Mouse (Mus musculus) hindbrain, postnatal 0 days (tissue): Measurements from ENCODE around the gene Snx1. TPM values are rescaled to one million over a fixed set of nuclear protein-coding genes. Genes with fewer than 3 reads are reported as not detected.

Experiments
- ATAC-seq: fragments of 200-750 bp; cut with Nextera tagmentation; 2 replicates; pipeline ENCODE4 v1.8.0; 2017; ENCODE audit warnings: mild to moderate bottlenecking, moderate TSS enrichment, moderate library complexity
- DNase-seq: peaks from one replicate; pipeline ENCODE4 v3.0.0-alpha.2; 2015; ENCODE audit warnings: low spot score
- H3K27ac ChIP-seq: fragments of 300-500 bp; sonication (generic); 2 replicates; pipeline ENCODE4 v1.5.1; 2014; ENCODE audit warnings: mild to moderate bottlenecking
- H3K27me3 ChIP-seq: fragments of 300-500 bp; sonication (generic); 2 replicates; pipeline ENCODE4 v1.6.1; 2014; ENCODE audit warnings: low read length, mixed read lengths; ENCODE audit not compliant: insufficient read depth
- H3K36me3 ChIP-seq: fragments of 300-500 bp; sonication (generic); 2 replicates; pipeline ENCODE4 v1.6.1; 2014; ENCODE audit warnings: low read length, mixed read lengths; ENCODE audit not compliant: insufficient read depth
- H3K4me1 ChIP-seq: fragments of 300-500 bp; sonication (generic); 2 replicates; pipeline ENCODE4 v1.6.1; 2014; ENCODE audit warnings: antibody characterized with exemption, low read length, mixed read lengths; ENCODE audit not compliant: insufficient read depth
- H3K4me2 ChIP-seq: fragments of 300-500 bp; sonication (generic); 2 replicates; pipeline ENCODE4 v1.6.1; 2014; ENCODE audit warnings: low read depth, mild to moderate bottlenecking, low read length, moderate library complexity, mixed read lengths
- H3K4me3 ChIP-seq: fragments of 300-500 bp; sonication (generic); 2 replicates; pipeline ENCODE4 v1.5.1; 2014; ENCODE audit warnings: low read length
- H3K9ac ChIP-seq: fragments of 300-500 bp; sonication (generic); replicated peaks from 2 replicates; pipeline ENCODE4 v1.6.1; 2014; ENCODE audit warnings: mild to moderate bottlenecking, low read length, moderate library complexity, mixed read lengths
- H3K9me3 ChIP-seq: fragments of 300-500 bp; sonication (generic); 2 replicates; pipeline ENCODE4 v1.6.1; 2016; ENCODE audit warnings: low read length, mixed read lengths
- CTCF ChIP-seq: IDR thresholded peaks from 2 replicates; pipeline ENCODE4 v1.5.1; 2016; ENCODE audit warnings: antibody characterized with exemption, control low read depth, low read depth
- WGBS: fragments of 180-500 bp; shearing (Covaris S2); extraction: QIAGEN DNeasy Blood & Tissue Kit; methylation state at CpG from one replicate; pipeline ENCODE4 v1.1.7; 2014; 5-methylcytosine and 5-hydroxymethylcytosine counted together
- polyA plus RNA-seq: library from polyadenylated mRNA; unstranded; fragments of >200 nt; fragmentation: Nextera tagmentation; extraction: Ambion mirVana; gene quantifications from 2 replicates; pipeline ENCODE4 v1.2.1, GENCODE M21; 2015
- total RNA-seq: library from RNA; depleted of rRNA; stranded (reverse); fragments of >200 nt; gene quantifications from 2 replicates; pipeline ENCODE4 v1.2.3, GENCODE M21; 2014

Gene Snx1
- total and polyA plus RNA-seq, 2 experiments from 2014 or later = 47.3 to 50.4 TPM

DNA sequence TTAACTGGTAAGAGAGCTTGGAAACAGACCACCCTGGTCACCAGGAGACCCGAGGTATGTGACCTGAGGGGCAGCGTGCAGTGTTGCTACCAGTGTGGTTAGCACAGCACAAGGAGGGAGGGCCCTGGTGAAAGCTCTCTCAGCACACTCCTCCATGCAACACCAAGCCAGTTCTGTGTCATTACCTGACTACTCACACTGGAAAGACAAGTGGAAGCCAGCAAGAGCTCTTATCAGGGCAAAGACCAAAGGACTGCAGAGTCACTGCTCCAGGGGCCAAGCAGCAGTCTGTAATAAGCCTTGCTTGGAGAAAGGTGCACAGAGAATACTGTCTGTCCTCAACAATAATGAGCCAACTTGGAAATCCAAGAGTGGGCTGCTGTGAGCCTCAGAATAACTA, 33.7 kb downstream of the Snx1 start:
- Histone ChIP-seq H3K4me1 (no peaks in the 10 kb centered on the region), H3K4me2 (no peak overlapping the region), H3K36me3 (peaks cover 73% of the 10 kb centered on the region), H3K9me3 (no peaks in the 10 kb centered on the region), H3K27ac (no peak overlapping the region), H3K27me3 (no peaks in the 10 kb centered on the region), H3K4me3 (no peak overlapping the region), H3K9ac (no peak overlapping the region)
- DNase-seq (no peak), ATAC-seq (no peak)
- WGBS = 90% methylated on average over 2 of the region's 2 CpGs
- no peak for TF ChIP-seq CTCF

DNA sequence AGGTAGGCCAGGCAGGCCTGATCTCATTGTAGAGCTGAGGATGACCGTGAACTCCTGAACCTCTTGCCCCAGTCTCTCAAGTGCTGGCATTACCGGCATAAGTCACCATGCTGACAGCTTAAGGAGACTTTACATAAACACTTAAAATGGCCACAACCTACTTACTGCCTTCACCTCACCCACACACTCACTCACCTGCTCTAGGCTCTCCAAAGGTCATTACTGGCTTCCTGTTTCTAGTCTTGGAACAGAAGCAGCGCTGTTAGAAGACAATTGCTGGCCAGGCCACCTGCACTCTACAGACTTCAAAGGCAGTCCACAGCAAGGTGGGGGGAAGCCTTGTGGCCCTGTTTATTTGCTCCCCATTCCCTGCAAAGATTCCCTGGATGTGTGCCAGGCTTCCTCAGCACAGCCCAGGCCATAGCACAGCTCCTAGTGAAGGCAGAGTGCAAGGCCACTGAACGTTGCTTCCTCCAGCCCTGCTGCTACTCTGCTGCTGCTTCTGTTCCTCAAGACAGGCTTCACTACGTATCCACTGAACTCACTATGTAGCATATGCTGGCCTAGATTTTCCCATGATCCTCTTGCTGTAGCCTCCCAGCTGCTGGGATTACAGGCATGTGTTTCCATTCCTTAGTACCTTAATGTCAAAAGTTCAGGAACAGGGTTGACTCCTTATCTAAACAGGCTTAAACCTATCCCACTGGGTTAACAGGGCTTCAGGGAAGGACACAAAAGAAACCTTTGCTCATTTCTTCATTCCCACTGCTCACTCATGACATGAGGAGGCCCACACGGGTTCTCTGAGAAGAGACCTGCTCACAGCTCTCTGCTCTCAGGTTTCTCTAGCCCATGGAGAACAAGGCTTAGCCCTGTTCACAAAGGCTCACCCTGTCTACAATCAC, 34.8 kb downstream of the Snx1 start:
- no peak overlapping the region for H3K4me3 ChIP-seq
- no peaks in the 10 kb centered on the region for H3K27me3 ChIP-seq
- no peaks in the 10 kb centered on the region for H3K4me1 ChIP-seq
- H3K9me3 ChIP-seq = no peaks in the 10 kb centered on the region
- DNase-seq (no peak), ATAC-seq (no peak)
- H3K4me2 ChIP-seq = no peak overlapping the region
- peaks cover 72% of the 10 kb centered on the region for H3K36me3 ChIP-seq
- no peak overlapping the region for H3K27ac ChIP-seq
- no peak for TF ChIP-seq CTCF
- 78% methylated on average over 6 of the region's 6 CpGs for WGBS
- no peak overlapping the region for H3K9ac ChIP-seq

GRCm38 (mm10) chr9:66090593-66091244, 35.7 kb downstream of the Snx1 start:
- ATAC-seq = peak; percentile 35; the same call in 1 of the 2 replicates
- WGBS = 85% methylated on average over 13 of the region's 13 CpGs

DNA sequence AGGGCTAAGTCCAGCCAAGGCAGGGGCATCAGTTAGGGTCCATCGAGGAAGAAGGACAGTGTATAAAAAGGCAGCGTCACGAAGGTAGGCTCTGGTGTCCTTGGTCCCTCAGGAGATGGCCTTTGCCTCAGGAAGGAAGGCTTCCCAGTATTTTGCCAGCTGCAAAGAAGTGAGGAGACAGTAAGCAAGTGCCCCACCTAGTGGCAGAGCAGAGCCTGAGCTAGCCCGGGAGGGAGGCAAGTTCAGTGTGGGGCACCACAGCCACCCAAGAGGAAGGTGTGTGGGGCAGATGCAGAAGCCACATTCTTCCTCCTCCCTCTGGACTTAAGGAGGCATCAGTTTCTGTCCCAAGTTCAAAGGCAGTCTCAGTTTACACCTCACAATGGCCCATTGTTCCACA, 38.0 kb downstream of the Snx1 start:
- Histone ChIP-seq H3K4me2 (no peak overlapping the region), H3K36me3 (peaks cover 42% of the 10 kb centered on the region), H3K4me3 (no peak overlapping the region), H3K27me3 (no peaks in the 10 kb centered on the region), H3K9me3 (no peaks in the 10 kb centered on the region), H3K27ac (no peak overlapping the region), H3K9ac (no peak overlapping the region), H3K4me1 (no peaks in the 10 kb centered on the region)
- ATAC-seq = no peak
- peak; percentile 65 for DNase-seq
- WGBS = 46% methylated on average over 4 of the region's 4 CpGs
- TF ChIP-seq CTCF = peak; percentile 78

More at GRCm38 (mm10) chr9:66090593-66091244, 35.7 kb downstream of the Snx1 start:
- Histone ChIP-seq H3K27me3 (no peaks in the 10 kb centered on the region), H3K9ac (no peak overlapping the region), H3K4me2 (no peak overlapping the region), H3K4me3 (no peak overlapping the region), H3K36me3 (peaks cover 65% of the 10 kb centered on the region), H3K27ac (no peak overlapping the region), H3K9me3 (no peaks in the 10 kb centered on the region), H3K4me1 (no peaks in the 10 kb centered on the region)
- DNase-seq = peak; percentile 29
- no peak for TF ChIP-seq CTCF

- H3K4me3 ChIP-seq = no peak overlapping the region
- peaks cover 29% of the 10 kb centered on the region for H3K36me3 ChIP-seq
These were observed 39.3 kb downstream of the Snx1 start for GRCm38 (mm10) chr9:66087062-66087461.

DNA sequence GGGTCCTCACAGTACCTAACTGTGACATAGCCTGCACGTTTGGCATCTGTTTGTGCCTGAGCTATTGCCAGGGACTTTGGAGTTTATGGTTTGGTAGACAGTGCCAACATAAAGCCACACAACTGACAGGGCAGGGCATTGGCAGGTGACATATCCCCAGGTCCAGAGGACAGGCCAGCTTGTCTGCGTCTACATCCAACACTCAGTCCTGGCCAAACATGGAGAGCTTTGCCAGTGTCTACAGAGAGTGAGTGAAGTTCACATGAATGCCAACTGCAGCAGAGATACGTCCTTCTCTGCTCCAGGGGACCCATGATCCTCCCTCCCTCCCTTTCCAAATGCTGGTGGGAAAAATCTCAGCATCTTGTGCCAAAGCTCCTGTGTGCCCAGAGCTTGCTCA, 42.2 kb downstream of the Snx1 start:
- Histone ChIP-seq H3K9me3 (no peaks in the 10 kb centered on the region), H3K27me3 (no peaks in the 10 kb centered on the region), H3K4me1 (no peaks in the 10 kb centered on the region), H3K36me3 (peaks cover 21% of the 10 kb centered on the region), H3K9ac (no peak overlapping the region), H3K4me2 (no peak overlapping the region), H3K27ac (no peak overlapping the region), H3K4me3 (no peak overlapping the region)
- TF ChIP-seq CTCF = no peak
- WGBS = 53% methylated on average over 3 of the region's 3 CpGs
- ATAC-seq = peak; percentile 38; the same call in 1 of the 2 replicates
- peak; percentile 19 for DNase-seq

More at GRCm38 (mm10) chr9:66087062-66087461, 39.3 kb downstream of the Snx1 start:
- no peak overlapping the region for H3K4me2 ChIP-seq
- WGBS = 92% methylated on average over 7 of the region's 7 CpGs
- H3K27me3 ChIP-seq = no peaks in the 10 kb centered on the region
- no peaks in the 10 kb centered on the region for H3K9me3 ChIP-seq
- TF ChIP-seq CTCF = no peak
- H3K27ac ChIP-seq = no peak overlapping the region
- no peak overlapping the region for H3K9ac ChIP-seq
- no peak for ATAC-seq
- DNase-seq = no peak
- no peaks in the 10 kb centered on the region for H3K4me1 ChIP-seq

DNA sequence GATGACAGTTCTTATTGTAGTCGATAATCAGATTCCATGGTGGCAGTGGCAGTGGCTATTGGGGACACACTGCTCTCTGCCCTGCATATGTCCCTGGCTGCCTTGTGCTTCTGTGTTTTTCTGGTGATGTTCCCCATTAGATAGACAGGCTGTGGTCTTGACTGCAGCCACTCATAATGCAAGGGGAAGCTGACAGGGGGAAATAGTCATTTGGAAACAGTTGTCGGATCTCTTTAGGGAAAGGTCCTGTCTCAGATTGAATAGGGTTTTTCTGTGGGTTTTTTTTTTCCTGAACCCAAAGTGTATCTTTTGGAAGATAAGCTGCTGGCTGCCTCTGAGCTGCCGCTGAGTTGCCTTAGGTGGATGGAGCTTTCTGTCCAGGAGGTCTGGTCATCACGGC, 44.4 kb downstream of the Snx1 start:
- no peak for DNase-seq
- Histone ChIP-seq H3K9ac (no peak overlapping the region), H3K36me3 (0 out of 2 replicates have a peak, but pooled peaks cover 2% of the 10 kb centered on the region), H3K4me2 (no peak overlapping the region), H3K27me3 (no peaks in the 10 kb centered on the region), H3K9me3 (no peaks in the 10 kb centered on the region), H3K4me1 (no peaks in the 10 kb centered on the region), H3K27ac (no peak overlapping the region), H3K4me3 (no peak overlapping the region)
- ATAC-seq = no peak
- 84% methylated on average over 4 of the region's 4 CpGs for WGBS
- no peak for TF ChIP-seq CTCF
